Mouse (Mus musculus) liver, embryonic 14.5 days (tissue): Measurements from ENCODE around the gene Klhl36.

Experiments
- CTCF ChIP-seq: IDR thresholded peaks from 2 replicates; pipeline ENCODE4 v1.5.1; 2016; ENCODE audit warnings: antibody characterized with exemption, low read depth, control low read depth
- EP300 ChIP-seq: IDR thresholded peaks from 2 replicates; pipeline ENCODE4 v1.6.1; 2016; ENCODE audit warnings: antibody characterized with exemption, low read depth

- TF ChIP-seq CTCF = no peak
- no peak for TF ChIP-seq EP300
These were observed 38.0 kb upstream of the Klhl36 start for GRCm38 (mm10) chr8:119824100-119824499.
